Mouse (Mus musculus) ES-Bruce4 (cell line): ENCODE results near the gene Arhgef40. TPM values are rescaled to one million over a fixed set of nuclear protein-coding genes. Genes with fewer than 3 reads are reported as not detected.
A peak's percentile ranks its signal among the peaks of the same experiment; 100 is the strongest.

Experiments
- H3K27ac ChIP-seq: 2 replicates; pipeline ENCODE4 v1.5.1; 2012; ENCODE audit warnings: low read length, inconsistent platforms; ENCODE audit not compliant: insufficient read depth
- H3K27me3 ChIP-seq: 2 replicates; pipeline ENCODE4 v1.6.1; 2012; ENCODE audit warnings: mild to moderate bottlenecking, low read length, inconsistent platforms; ENCODE audit not compliant: control insufficient read depth, poor library complexity, insufficient read depth, severe bottlenecking
- H3K36me3 ChIP-seq: 2 replicates; pipeline ENCODE4 v1.6.1; 2012; ENCODE audit warnings: inconsistent platforms, mild to moderate bottlenecking, low read length, moderate library complexity; ENCODE audit not compliant: control insufficient read depth, poor library complexity, insufficient read depth, severe bottlenecking
- H3K4me1 ChIP-seq: one replicate; pipeline ENCODE4 v1.8.1; 2011; ENCODE audit warnings: low read length; ENCODE audit not compliant: control insufficient read depth, insufficient read depth
- H3K4me3 ChIP-seq: 2 replicates; pipeline ENCODE4 v1.5.1; 2011; ENCODE audit warnings: low read depth, mild to moderate bottlenecking, low read length
- H3K9ac ChIP-seq: 2 replicates; pipeline ENCODE4 v1.6.1; 2012; ENCODE audit warnings: low read depth, mild to moderate bottlenecking, inconsistent platforms; ENCODE audit not compliant: poor library complexity, severe bottlenecking
- H3K9me3 ChIP-seq: replicated peaks from 2 replicates; pipeline ENCODE4 v1.6.1; 2012; ENCODE audit warnings: mild to moderate bottlenecking, low read length, inconsistent platforms; ENCODE audit not compliant: control insufficient read depth, poor library complexity, insufficient read depth, severe bottlenecking
- CTCF ChIP-seq: IDR thresholded peaks from one replicate; pipeline ENCODE4 v1.8.1; 2011; ENCODE audit warnings: low read depth, low read length
- EP300 ChIP-seq: IDR thresholded peaks from 2 replicates; pipeline ENCODE4 v1.6.1; 2011; ENCODE audit warnings: low read depth, low read length; ENCODE audit not compliant: insufficient read depth
- POLR2A ChIP-seq: IDR thresholded peaks from one replicate; pipeline ENCODE4 v1.8.1; 2011; ENCODE audit warnings: low read length; ENCODE audit not compliant: insufficient read depth
- polyA plus RNA-seq: library from polyadenylated mRNA; stranded (reverse); fragments of >200 nt; gene quantifications from 2 replicates; pipeline ENCODE4 v1.2.4, GENCODE M21; 2011; ENCODE audit warnings: low read depth; ENCODE audit not compliant: missing spikeins, insufficient read depth, insufficient read length

The Arhgef40 gene
- polyA plus RNA-seq, 1 experiment, result 20.5 TPM

DNA sequence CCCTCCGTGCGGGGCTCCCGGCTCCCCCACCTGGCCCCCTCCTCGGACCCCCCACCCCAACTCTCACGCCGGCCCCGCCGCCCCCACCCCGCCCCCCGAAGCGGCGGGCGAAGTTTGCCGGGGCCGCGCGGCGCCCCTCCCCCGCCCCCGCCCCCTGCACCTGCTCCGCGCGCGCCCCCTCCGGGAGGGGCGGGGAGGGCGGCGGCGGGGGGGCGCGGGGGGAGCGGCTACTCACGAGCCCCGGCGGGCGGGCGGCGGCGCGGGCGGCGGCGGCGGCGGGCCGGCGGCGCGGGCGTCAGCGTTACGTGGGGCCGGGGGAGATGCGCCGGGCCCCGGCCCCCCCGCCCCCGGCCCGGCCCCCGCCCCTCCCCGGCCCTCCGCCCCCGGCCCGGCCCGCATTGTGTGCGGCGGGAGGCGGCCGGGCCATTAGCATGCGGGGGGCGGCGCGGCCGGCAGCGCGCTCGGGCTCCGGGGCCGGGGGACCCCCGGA lies 29.8 kb downstream of the Arhgef40 start:
- H3K4me1 ChIP-seq, result peaks cover 10% of the 10 kb centered on the region
- peak overlapping the region; percentile 98 for H3K9ac ChIP-seq
- TF ChIP-seq CTCF, result no peak

DNA sequence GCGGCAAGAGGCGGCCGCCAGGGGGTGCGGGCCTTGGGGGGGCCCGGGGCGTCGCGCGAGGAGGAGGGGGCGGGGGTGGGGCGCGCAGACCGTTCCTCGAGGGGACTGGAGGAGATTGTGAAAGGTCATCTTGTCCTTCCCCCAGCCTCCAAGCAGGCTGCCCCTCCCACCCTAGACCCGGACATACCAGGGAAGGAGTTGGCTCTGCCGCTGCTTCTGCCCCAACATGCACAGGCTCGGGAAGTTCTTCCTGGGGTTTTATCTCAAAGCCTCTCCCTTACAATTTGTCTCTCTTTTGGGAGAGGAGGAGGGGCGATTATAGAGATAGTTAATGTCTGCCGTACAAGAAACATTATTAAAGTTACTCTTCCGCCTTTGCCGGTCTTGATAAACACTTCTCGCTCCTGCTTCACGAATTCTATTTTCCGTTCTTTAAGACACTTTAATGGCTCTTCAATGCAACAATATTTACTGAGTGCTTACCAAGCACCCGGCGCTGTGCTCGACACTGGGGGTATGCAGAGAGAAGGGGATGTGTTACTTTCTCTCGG lies 30.3 kb downstream of the Arhgef40 start:
- Histone ChIP-seq H3K9me3 (no peaks in the 10 kb centered on the region), H3K4me1 (peaks cover 9% of the 10 kb centered on the region), H3K27ac (peak overlapping the region; percentile 98), H3K36me3 (no peaks in the 10 kb centered on the region), H3K27me3 (no peaks in the 10 kb centered on the region), H3K9ac (peak overlapping the region; percentile 98), H3K4me3 (peak overlapping the region; percentile 97)
- TF ChIP-seq POLR2A (peak; percentile 46), EP300 (0 out of 2 replicates have a peak, but pooled peaks have one; percentile 59), CTCF (no peak)

More for the DNA sequence above, 29.8 kb downstream of the Arhgef40 start:
- Histone ChIP-seq H3K36me3 (no peaks in the 10 kb centered on the region), H3K4me3 (no peak overlapping the region; the same call in 1 of the 2 replicates), H3K9me3 (no peaks in the 10 kb centered on the region), H3K27ac (no peak overlapping the region), H3K27me3 (no peaks in the 10 kb centered on the region)

DNA sequence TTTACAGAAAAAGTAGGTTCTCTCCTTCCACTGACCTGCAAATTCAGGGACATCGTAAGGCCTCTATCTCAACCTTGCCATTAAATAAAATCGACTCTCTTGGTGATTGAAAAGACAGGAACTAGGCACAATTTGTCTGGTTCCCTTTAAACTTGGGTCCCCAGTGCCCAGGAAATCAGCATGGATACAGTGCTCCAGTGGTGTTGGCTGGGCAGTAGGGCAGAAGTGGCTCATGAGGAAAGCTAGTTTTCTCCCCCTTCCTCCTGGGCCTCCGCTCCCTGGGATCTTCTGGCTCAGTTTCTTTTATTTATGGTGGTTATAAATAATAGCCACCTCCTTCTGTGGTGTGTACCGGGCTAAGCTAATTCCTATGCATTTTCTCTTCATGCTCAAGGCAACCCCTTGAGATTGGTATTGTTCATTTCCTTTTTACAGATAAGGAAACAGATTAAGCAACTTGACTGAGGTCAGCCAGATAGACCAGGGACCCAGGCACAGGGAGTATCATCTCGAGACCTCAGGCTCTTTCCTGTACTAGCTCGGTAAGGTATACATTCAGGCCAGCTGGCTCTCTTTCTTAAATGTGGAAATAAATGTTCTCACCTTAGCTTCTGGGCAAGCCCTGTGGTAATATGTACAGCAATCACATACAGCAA lies 31.1 kb downstream of the Arhgef40 start, which contains the start of gene Tmem253:
Tmem253 (plus strand) TSS at position 214 of the 656 bp plus-strand sequence.
- TF ChIP-seq POLR2A, result no peak
- TF ChIP-seq CTCF, result no peak
- TF ChIP-seq EP300, result no peak
- Histone ChIP-seq H3K4me3 (peak within 1 kb of the TSS; percentile 97), H3K4me1 (peaks cover 8% of the 10 kb centered on the region), H3K36me3 (no peaks in the 10 kb centered on the region), H3K27ac (peak within 1 kb of the TSS; percentile 98), H3K9ac (peak within 1 kb of the TSS; percentile 98), H3K9me3 (no peaks in the 10 kb centered on the region), H3K27me3 (no peaks in the 10 kb centered on the region)

DNA sequence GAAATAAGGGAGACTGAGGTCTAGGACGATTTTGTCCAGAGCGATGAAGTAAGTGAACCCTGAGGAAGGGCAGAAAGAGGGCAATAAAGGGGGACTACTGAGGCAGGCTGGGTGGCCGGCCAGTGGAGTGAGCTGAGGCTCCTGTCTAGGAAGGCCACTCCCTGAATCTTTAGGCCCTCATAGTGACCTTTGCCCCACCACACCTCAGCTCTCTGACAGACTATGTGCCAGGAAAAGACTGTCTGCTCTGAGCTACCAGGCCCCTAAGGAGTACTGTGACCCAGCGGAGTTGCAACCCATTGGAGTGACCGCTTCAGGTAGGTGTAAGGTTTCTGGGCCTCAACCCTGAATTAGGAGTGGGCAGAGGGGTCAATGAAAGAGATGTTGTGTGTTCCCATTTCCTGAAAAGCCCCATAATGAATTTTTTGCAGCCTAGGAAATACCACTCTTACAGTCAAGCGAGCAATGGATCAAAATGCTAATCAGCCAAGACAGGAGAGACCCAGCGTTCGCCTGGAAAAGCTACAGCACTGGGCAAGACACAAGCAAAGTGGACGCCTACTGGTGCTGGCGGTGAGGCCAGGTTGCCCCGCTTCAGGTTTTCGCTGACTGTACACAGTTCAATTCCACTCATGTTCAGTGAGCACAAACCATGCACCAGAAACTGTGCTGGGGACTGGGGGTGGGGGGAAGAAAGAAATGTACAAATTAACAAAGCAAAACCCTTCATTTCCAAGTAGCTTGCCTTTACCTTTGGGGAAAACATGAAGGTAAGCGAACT lies 32.3 kb downstream of the Arhgef40 start:
- H3K4me3 ChIP-seq, result 0 out of 2 replicates have a peak overlapping the region, but pooled peaks have one; percentile 28
- peak overlapping the region; percentile 98 for H3K27ac ChIP-seq
- no peaks in the 10 kb centered on the region for H3K9me3 ChIP-seq
- H3K4me1 ChIP-seq, result peaks cover 8% of the 10 kb centered on the region
- H3K27me3 ChIP-seq, result no peaks in the 10 kb centered on the region
- H3K36me3 ChIP-seq, result no peaks in the 10 kb centered on the region
- peak overlapping the region; percentile 98 for H3K9ac ChIP-seq
- no peak for TF ChIP-seq CTCF
- TF ChIP-seq EP300, result no peak
- TF ChIP-seq POLR2A, result no peak

DNA sequence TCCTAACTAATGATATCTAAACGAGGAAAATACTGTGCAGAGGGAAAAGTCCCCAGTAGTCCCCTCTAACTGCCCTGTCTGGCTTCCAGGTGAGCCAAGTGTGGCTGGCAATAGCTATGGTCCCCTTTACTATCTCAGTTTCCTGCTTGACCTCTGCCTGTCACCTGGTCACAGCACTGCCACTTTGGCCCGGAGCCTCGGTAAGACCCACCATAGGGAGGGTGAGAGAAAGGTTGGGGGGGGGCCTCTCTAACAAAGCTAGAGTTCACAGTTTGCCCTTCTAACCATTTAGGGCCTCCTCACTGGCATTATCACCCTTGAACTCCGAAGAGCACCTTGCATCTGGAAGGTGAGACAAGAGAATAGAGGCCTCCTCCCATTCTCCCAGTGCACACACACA lies 33.1 kb downstream of the Arhgef40 start:
- peak overlapping the region; percentile 91 for H3K9ac ChIP-seq
- H3K4me1 ChIP-seq, result peaks cover 8% of the 10 kb centered on the region
- H3K27ac ChIP-seq, result peak overlapping the region; percentile 71

More for the DNA sequence above, 33.1 kb downstream of the Arhgef40 start:
- Histone ChIP-seq H3K9me3 (no peaks in the 10 kb centered on the region), H3K36me3 (no peaks in the 10 kb centered on the region), H3K27me3 (no peaks in the 10 kb centered on the region), H3K4me3 (no peak overlapping the region)
- TF ChIP-seq EP300, result no peak
- TF ChIP-seq POLR2A, result no peak
- TF ChIP-seq CTCF, result no peak
